Mouse (Mus musculus) heart, postnatal 0 days (tissue): Measurements from ENCODE around the gene Agpat2.

Experiments used
- CTCF ChIP-seq: IDR thresholded peaks from 2 replicates; pipeline ENCODE4 v1.5.1; 2016; ENCODE audit warnings: antibody characterized with exemption, control low read depth, low read depth
- EP300 ChIP-seq: IDR thresholded peaks from 2 replicates; pipeline ENCODE4 v1.6.1; 2016; ENCODE audit warnings: antibody characterized with exemption, low read depth

DNA sequence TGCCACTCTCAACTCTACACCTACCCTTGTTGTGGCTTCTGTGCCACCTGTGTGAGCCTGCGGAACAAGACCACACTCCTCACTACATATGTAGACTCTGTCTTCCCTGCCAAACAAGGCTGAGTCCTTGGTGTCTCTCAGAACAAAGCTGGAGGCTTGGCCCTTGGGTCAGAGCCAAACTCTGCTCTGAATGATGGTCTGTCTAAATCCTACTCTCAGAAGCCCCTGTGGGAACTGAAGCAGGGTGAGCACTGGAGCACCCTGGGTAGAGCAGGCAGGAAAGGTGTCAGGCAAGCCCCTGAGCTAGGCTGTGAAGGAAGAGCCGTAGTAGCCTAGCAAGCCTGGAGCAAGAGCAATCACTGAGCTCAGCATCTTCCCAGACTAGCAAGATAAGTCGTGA lies 54.0 kb downstream of the Agpat2 start:
- TF ChIP-seq EP300 (no peak), CTCF (no peak)
